Mouse (Mus musculus) kidney, adult 18-20 months (tissue): ENCODE results near the gene Cdk5rap1.
A peak's percentile ranks its signal among the peaks of the same experiment; 100 is the strongest.
"Not testable (repeated sequence)": the region's sequence is repeated elsewhere in the genome, so short reads cannot be mapped to it uniquely, and the experiment has no call there.

Experiments
- DNase-seq: peaks from one replicate; pipeline ENCODE4 v3.0.0; 2021

The Cdk5rap1 gene

DNA sequence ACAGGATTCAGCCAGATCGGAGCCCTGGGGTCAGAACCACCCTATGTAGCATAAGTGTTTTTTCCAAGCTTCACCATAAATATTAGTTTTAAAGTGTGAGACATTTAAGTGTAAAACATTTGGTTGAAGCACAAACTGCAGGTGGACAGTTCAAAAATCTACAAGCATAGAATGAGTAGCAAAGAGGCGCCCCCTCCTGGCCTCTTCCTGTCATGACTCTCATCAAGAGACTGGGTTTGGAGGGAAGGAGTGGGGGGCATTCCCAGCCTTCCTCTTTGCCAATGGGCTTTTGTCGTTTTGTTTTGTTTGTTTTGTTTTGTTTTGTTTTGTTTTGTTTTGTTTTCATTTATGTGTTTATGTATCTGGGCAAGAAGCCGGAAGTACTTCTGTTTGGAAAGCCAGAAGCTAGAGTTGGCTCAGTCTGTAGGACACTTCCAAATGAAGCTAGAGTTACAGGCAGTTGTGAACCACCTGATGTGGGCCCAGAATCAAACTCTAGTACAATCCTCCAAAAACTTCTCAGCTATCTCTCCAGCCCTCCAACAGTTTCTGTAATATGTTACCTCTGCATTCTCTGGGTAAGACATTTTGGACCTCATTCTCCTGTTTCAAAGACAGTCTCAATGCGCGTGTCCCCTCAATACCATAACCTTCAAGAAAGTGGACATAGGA lies 1.3 kb upstream of the Cdk5rap1 start:
- peak; percentile 72 for DNase-seq

DNA sequence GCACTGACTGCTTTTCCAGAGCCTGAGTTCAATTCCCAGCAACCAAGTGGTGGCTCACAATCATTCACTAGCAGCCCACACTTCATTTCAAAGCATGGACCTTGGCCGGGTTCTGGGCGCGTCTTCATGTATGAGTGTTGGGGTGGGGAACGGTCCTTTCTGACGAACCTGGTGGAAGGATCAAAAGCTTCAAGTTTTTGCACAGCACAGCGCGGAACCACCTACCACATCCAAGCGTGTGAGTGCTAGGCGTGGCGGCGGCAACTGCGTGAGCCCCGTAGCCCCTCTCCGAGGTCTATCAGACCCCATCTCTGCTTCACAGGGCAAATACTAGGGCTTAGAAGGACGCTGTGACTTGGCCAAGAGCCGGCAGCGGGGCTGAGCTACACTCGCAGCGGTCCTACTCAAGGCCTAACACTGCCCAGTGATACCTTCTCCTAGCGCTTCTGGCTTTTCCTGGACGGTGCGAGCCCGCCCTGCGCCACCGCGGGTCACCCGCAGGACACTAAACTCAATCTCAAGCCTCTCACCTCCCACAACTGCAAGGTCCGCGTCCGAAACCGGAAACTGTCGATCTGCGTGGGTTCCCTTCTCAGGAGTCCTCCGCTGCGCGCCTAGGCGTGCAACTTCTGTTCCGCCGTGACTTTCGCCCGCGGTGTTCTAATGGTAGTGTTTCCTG lies 520 bp downstream of the Cdk5rap1 start:
- peak; percentile 92 for DNase-seq

DNA sequence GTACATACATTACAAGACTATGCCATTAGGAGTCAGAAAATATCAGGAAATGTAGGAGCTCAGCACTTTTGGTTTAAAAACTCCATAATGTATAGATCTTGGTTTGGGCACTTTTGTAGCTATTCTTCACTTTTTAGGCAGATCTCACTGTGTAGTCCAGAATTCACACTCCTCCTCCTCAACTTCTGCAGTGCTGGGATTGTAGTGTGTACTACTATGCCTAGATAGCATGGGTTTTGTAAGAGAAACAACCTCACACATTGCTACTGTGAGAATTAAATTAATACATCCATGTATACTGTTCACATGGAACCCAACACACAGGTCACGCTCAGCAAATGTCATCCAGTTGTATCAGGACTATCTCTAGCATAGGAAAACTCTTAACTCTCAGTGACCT lies 5.3 kb downstream of the Cdk5rap1 start:
- no peak for DNase-seq

DNA sequence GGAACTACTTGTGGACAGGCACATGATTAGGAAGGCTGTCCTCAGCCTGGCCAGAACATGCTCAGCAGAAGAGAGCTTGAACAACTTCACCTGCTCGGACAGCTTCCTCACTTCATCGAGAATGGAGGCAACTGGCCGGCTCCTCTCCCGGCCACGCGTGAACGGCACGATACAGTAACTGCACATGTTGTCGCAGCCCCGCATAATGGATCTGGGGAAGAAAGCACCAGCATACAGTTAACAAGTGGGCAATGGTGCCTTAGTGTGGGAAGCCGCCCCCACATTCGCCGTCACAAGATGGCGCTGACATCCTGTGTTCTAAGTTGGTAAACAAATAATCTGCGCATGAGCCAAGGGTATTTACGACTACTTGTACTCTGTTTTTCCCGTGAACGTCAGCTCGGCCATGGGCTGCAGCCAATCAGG lies 18.8 kb downstream of the Cdk5rap1 start:
- peak; percentile 49 for DNase-seq

DNA sequence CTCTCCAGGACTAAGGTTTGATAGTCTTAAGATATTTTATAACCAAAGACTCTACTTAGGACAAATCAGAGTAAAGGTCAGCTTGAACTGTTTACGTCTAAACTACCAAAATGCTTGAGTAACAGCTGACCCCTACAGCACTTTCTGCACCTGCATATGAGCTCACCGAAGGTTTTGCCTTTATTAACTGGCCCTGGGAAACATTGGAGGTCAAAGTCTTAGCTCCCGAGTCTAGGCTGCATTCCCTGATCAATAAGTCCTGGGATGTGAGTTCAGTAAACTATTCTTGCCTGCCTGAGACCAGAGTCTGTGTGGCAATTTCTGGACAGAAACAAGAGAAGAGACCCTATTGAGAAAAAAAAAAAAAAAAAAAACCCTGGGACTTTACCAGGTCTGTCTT lies 24.7 kb downstream of the Cdk5rap1 start:
- DNase-seq: no peak

DNA sequence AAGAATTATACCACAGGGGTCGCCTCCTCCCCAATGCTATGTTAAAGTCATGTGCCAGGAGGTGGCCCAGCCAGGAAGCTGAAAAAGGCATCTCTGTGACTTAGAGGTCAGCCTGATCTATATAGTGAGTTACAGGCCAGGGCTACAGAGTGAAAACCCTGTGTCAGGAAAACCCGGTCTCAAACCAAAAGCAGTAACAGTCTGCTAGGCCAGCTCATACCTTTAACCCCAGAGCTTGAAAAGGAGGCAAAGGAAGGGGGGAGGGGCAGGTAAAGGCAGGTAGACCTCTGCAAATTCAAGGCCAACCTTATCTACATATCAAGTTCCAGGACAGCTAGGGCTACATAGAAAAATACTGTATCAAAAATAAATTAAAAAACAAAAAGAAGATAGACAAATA lies 33.5 kb downstream of the Cdk5rap1 start:
- no peak for DNase-seq

DNA sequence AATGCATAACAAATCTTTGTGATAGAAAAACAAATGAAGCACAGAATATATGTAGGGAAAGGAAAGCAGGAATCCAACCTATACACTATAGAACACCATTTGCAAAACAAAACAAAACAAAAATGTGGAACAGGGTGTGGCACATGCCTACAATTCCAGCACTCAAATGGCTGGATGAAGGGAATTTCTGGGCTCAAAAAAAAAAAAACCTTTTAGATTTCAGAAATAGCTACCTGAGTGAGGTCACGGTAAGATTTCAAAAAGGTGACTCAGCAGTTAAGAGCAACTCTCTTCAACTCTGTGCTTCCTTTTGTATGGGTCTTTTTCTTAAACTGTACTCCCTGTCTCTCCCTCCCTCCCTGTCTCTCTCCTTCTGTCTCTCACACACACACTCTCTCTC lies 34.6 kb downstream of the Cdk5rap1 start:
- DNase-seq: no peak

DNA sequence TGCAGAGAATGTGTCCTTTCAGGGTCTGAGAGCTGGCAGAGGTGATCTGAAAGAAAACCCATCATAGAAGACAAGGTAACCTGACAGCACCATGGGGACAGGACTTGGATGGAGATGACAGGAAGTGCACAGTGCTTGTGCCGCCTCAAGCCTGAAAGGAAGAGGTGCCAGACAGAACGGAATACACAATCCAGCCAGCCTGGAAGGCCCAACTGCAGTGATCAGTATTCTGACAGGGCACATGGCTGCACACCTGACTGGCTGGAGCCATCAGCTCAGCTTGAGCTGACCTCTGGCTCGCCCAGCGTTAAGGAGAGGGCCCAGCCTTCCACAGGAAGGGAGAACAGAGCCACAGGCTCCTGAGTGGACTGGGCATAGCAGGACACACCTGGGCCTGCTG lies 37.2 kb downstream of the Cdk5rap1 start:
- DNase-seq: no peak

DNA sequence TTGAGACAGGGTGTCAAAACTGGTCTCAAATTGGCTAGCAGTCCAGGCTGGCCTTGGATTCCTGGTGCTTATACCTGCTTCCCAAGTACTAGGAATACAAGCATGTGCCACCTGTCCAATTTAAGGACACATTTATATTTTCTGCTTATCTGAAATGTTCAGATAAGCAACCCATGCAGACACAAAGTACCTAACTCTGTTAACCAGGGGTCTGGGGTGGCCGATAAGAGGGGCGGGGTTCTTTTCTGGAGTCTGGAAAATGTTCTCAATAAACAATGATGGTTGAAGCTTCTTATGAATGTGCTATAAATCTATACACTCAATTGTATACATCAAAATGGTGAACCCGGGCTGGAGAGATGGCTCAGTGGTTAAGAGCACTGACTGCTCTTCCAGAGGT lies 46.0 kb downstream of the Cdk5rap1 start:
- no peak for DNase-seq

DNA sequence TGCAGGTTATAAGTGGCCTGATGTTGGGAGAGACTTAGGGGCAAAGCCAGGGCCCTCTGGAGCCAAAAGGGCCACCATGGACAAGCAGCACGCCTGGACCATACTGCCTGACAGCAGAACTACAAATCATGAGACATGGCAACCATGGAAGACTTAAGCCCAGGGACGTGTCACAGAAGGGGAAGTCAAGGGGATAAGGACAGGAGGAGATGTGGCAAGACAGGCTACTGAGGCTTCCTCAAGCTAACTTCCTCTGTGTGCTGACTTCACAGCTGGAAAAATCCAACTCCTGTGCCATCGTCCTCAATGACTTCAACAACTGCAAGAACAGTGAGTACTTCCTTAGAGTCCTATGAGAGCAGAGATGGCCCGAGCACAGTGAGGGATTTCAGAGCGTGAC lies 59.0 kb downstream of the Cdk5rap1 start:
- DNase-seq: not testable (repeated sequence)

DNA sequence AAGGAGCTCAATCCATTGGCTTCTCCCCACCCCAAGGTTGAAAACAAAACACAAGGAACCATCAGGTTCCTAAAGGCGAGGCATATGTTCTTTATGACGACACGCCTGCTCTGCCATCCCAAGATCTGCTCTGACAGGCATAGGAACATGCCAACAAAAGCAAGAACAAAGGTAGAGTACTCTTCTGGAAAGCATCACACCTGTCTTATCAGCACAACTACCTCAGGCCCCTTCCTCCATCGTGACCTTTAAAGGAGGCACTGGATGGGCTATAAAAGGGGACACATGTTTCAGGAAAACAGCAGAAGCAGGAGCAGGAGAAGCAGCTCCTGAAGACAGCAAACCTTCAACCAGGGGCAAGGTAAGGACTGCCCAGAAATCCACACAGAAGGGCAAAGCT lies 65.9 kb downstream of the Cdk5rap1 start, which contains the start of gene Bpifb9b:
Bpifb9b (plus strand) TSS at position 301 of the 400 bp plus-strand sequence.
- not testable (repeated sequence) for DNase-seq

DNA sequence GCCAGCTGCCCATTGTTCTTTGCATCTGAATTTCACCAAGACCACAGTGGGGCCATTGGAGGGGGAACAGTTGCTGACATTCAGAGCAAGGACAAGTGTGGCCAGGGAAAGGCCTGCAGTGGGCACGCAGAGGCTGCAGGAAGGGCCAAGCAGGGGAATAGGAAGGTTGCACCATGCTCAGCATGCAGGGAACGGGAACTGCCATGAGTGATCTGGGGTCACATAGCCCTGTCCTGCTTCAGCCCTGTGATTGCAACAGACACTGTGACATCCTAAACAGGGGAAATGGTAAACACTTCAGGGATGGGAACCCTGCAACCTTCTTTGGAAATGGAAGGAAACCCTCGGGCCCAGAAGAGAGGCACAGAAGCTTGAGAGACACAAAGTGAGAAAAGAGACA lies 68.2 kb downstream of the Cdk5rap1 start:
- DNase-seq: not testable (repeated sequence)

DNA sequence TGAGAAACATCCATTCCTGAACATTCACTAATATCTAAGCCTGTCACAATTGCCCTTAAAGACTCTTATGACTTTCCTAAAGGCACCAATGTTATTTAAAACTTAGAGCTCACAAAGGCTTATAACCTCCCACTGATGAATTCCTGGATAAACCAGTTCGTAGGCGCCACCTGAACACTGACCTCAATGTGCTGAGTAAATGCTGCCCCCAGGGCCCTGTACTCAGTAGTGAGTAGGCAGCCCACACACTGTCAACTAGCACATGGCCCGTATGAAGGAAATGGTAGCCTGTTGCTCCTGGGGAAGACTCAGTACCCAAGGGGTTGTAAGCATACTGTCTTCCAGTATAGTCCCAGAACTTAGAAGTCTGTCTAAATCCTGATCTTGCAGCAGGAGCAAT lies 71.0 kb downstream of the Cdk5rap1 start:
- DNase-seq: no peak

DNA sequence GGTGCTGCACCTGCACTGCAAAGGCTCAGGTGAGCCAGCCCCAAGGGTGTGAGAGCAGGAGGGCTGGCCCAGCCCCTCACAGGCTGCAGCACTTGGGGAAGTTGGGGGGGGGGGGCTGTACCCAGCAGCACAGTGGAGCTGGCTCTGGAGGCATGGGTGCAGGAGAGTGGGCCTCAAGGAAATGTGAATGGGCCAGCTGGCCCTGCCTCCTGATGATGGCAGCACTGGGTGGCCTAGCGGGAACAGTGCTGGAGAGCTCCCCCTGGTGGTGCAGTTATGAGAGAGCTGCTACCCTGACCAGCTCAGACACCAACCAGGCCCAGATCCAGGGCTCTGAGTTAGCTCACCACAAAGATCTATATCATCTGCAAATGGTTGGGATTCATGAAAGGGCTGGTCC lies 72.3 kb downstream of the Cdk5rap1 start:
- peak; percentile 54 for DNase-seq

DNA sequence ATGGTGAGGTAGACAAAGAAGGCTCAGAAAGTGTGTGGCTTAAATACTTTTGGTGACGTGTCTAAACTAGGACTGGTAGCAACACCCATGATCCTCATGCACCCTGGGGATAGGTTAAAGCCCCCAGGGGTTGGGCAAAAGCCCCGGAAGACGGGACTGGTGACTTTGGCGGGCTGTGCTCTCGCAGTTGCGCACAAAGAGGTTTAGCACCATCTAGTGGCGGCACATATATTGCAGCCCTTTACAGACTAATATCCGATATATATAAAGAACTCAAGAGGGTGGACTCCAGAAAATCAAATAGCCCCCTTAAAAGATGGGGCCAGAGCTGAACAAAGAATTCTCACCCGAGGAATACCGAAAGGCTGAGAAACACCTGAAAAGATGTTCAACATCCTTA lies 78.1 kb downstream of the Cdk5rap1 start:
- DNase-seq: peak; percentile 60

DNA sequence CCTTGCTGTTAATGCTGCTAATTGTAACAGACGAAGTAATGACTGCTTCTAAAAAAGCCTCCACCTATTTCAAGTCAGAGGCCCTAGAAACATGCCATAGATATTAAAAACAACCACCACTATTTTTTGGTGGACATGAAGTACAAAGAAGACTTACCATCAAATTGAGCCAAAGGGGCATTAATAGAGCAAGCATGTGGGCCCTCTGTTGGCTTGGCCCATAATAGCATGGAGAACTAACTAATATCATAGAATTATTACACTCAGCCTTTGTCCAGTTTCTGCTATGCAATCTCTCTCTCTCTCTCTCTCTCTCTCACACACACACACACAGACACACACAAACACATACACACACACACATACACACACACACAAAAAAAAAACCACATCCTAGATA lies 80.0 kb downstream of the Cdk5rap1 start:
- DNase-seq: no peak

DNA sequence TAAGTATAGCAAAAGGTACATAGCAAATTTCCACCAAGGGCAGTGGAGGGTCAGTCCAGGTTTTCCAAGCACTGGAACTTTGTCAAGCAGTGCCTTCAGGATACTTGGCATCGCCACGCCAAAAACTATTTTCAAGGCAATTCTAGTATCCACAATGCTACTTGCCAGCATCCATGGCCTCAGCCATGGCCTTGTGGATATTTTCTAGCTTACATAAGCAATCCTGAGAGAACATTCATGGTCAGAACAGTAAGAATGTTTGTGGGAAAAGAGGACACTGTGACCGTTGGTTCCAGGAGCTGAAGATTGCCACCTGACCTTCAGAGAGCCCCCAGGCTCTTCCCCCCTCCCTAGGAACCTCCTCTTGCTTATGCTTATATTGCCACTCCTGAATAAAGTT lies 80.9 kb downstream of the Cdk5rap1 start:
- not testable (repeated sequence) for DNase-seq
